Mouse (Mus musculus): ENCODE results near the gene Gm49392.
A peak's percentile ranks its signal among the peaks of the same experiment; 100 is the strongest.
"Not testable (repeated sequence)": the region's sequence is repeated elsewhere in the genome, so short reads cannot be mapped to it uniquely, and the experiment has no call there.

Gene Gm49392

DNA sequence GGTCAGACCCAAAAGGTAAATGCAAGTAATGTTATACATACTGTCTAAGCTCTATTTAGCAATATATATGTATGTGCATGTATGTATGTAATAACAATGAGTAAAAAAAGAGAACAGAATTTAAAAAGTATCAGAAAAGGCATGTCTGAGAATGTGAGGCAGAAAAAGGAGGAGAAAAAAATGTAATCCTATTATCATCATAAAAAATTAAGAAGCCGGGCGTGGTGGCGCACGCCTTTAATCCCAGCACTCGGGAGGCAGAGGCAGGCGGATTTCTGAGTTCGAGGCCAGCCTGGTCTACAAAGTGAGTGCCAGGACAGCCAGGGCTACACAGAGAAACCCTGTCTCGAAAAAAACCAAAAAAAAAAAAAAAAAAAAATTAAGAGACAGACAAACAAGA lies at the start of gene Gm49392:
Gm49392 (minus strand) TSS at position 101 of the 400 bp plus-strand sequence.
- not testable (repeated sequence) for DNase-seq

DNA sequence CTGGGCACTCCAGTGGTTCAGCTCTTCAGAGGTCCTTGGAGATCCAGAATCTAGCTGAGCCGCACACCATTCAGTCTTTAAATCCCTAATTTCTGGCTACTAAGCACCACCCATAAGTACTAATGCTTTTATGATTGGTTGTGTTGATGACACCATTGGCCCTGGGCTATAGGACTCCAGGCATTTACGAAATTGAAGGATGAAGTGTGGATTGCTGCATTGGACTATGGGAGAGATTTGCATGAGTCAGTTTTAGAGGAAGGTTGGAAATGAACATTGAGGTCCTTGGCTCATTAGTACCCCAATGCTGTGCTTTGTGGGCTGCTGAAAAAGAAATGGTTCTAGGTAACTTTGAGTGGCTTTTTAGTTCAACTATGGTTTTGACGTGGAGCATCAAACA lies 45.2 kb upstream of the Gm49392 start, which contains the start of gene Tpbpa:
Tpbpa (minus strand) TSS at position 101 of the 400 bp plus-strand sequence.
- DNase-seq = not testable (repeated sequence)

DNA sequence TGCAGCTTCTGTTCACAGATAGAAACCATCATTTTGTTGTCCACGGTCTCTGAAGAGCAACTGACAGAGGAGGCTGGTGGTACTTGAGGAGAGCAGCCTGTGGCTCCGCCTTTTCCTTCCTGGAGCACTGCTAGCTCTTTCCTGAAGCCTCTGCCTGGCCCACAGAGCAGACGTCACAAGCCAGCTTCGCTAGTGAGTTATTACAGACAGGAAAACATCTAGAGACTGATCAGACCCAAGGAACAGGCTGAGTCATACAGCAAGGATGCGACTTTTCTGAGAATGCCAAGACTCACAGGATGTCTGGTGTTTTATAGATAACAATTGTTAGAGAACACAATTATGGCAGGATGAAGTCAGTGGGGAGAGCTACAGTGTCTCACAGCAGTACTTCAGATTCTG lies 39.8 kb upstream of the Gm49392 start, which contains the start of the genes Gm49391 and Ctla2a:
Gm49391 (minus strand) TSS at position 72 of the 402 bp plus-strand sequence.
Ctla2a (minus strand) TSS at position 126 of the 402 bp plus-strand sequence.
- peak; percentile 2 for DNase-seq

DNA sequence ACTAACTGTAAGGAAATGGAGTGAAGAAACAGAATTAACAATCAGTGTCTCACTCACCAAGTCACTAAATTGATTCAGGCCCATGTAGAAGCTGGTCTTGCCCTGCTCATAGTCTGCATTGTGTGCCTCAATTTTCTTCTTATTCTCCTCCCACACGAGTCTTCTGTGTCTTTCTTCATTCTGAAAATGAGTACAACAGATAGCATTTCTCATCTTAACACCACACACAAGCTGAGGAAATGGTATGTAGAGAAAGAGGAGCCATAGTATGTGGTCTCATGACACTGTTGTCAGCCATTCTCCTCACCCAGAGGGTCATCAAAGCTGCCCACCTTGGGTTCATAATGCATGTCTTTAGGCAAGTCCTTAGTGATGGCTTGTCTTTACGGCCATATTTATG lies 38.8 kb upstream of the Gm49392 start, which contains the start of gene Gm49393:
Gm49393 (minus strand) TSS at position 101 of the 400 bp plus-strand sequence.
- DNase-seq = not testable (repeated sequence)

DNA sequence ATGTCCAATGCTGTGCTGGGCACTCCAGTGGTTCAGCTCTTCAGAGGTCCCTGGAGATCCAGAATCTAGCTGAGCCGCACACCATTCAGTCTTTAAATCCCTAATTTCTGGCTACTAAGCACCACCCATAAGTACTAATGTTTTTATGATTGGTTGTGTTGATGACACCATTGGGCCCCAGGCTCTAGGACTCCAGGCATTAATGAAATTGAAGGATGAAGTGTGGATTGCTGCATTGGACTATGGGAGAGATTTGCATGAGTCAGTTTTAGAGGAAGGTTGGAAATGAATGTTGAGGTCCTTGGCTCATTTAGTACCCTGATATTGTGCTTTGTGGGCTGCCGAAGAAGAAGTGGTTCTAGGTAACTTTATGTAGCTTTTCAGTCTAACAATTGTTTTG lies 8.1 kb upstream of the Gm49392 start, which contains the start of gene Tpbpb:
Tpbpb (minus strand) TSS at position 101 of the 400 bp plus-strand sequence.
- DNase-seq = not testable (repeated sequence)

DNA sequence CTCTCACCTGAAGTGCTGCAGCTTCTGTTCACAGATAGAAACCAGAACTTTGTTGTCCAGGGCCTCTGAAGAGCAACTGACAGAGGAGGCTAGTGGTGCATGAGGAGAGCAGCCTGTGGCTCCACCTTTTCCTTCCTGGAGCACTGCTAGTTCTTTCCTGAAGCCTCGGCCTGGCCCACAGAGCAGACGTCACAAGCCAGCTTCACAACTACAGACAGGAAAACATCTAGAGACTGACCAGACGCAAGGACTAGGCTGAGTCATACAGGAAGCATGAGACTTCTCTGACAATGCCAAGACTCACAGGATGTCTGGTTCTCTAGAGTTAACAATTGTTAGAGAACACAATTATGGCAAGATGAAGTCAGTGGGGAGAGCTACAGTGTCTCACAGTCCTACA lies 634 bp upstream of the Gm49392 start, which contains the start of gene Ctla2b:
Ctla2b (minus strand) TSS at position 120 of the 400 bp plus-strand sequence.
- DNase-seq = peak; percentile 1

DNA sequence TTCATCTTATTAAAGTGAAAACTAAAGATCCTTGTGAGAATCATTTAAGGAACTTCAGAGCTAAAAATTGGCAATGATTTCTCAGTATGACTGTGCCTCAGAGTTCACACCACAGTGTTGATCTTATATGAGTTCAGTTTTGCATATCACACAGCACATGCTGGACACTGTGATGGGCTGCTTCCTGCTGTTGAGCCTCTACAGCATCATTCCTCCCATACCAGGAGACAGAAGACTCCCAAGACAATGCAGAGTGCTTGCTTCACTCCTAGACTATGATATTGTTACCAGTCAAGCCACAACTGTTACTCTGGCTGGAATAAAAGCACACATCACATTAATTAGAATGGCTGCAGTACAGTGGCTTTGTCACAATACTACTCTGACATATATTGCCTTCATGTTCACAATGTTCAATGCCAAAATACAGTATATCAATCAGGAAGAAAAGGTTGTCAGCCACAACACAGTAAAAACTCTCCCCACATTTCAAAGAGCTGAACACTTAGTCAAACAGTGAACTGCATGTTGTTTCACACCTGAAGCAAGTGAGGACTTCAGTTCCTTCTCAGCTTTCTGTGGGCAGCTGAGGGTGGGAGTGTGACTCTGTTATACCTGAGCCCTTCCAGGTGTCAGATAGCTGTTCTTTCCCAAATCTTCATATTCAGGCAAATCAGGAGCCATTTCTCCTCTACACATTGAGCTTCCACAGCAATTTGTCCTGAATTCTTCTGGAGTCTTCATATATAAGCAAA lies 1.1 kb downstream of the Gm49392 start:
- DNase-seq = no peak

DNA sequence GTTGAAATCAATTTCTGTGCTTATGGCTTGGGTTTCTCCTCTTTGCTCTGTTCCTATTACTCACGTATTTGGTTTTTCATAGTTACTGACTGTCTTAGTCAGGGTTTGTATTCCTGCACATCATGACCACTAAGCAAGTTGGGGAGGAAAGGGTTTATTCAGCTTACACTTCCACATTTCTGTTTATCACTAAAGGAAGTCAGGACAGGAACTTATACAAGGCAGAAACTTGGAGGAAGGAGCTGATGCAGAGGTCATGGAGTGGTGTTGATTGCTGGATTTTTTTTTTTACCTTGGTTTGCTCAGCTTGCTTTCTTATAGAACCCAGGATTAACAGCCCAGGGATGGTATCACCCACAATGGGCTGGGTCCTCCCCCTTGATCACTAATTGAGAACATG lies 4.4 kb downstream of the Gm49392 start:
- no peak for DNase-seq

DNA sequence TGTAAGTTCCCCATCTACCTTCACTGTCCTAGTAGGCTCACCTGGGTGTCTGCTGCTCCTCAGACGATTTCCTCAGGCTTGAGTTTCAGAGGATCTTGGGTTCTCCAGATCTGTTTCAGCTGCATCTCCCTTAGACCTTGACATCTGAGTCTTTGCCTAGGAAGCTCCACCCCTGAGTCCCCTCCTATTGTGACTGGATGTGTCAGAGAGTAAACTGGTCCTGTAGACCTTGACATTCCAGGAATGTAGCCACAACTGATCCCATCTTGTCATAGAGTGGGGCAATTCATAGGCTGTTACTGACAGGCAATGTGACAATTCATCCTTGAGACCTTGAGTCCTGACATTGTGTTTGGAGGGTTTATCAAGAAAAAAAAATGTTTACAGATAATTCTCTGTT lies 32.4 kb downstream of the Gm49392 start, which contains the start of gene 4930486L24Rik:
4930486L24Rik (minus strand) TSS at position 195 of the 400 bp plus-strand sequence.
- no peak for DNase-seq

DNA sequence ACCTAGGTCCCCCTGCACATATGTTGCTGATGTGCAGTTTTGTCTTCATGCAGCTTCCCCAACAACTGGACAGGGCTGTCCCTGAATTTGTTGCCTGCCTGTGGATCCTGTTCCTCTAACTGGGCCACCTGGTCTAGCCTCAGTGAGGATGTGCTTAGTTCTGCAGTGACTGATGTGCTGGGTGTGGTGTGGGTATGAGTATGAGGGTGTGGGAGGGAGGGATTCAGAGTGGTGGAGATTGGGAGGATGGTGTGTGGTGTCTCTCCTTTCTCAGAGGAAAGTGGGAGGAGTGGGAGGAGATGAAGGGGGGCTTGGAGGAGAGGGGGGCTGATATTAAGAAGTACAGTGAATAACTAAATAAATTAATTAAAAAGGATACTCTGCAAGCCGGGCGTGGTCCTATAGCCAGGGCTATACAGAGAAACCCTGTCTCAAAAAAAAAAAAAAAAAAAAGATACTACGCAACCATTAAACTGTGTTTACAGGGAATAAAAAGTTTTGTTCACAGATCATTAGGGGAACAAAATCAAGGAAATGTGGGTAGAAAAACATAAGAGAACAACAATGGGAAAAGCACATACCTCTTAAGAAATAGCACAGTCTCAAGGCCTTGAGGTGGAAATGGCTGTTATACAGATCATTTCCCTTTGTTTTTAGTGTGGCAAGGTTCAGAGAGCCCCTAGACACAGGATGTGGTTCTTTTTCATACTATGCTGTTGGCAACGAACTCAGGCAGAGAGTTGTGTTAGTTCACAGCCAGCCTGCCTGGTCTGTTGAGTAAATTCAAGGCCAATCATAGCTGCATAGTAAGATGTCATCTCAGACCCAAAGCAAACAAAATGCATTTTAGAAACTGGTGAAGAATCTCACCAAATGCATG lies 48.2 kb downstream of the Gm49392 start:
- DNase-seq = no peak

DNA sequence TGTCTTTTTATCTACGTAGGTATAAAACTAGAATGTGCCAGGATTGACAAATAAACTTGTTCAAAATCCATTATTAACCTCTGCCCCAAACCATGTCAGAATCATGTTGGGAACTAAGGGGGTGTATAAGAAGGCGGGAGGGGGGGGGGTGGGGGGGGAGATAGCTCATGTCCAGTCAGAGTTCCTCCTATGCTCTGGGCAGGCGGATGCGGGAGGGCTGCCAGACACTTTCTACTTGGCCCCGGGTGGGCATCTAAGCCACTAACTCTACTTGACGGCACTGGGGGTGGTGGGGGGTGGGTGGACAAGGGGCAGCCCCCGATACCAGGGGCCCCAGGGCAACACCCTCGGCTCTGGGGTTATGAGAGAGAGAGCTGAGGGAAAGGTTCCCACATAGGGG lies 53.5 kb downstream of the Gm49392 start:
- no peak for DNase-seq

DNA sequence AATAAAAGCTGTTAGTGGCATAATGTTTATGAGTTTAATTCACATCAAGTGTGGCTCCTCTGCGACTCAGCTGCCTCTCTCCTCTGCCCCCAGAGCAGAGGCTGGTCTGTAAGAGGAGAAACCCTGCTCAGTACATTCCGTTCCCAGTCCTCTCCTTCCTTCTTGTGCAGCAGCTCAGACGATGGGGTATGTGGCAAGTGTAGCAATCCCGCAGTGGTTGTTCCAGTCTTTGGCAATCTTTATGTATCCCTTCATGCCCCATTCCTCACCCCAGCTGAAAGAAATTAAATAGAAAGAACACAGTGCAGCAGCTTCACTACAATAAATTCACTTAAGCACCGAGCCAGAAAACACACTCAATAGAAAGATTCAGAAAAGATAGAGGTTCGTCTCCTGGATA lies 54.0 kb downstream of the Gm49392 start:
- DNase-seq = no peak

DNA sequence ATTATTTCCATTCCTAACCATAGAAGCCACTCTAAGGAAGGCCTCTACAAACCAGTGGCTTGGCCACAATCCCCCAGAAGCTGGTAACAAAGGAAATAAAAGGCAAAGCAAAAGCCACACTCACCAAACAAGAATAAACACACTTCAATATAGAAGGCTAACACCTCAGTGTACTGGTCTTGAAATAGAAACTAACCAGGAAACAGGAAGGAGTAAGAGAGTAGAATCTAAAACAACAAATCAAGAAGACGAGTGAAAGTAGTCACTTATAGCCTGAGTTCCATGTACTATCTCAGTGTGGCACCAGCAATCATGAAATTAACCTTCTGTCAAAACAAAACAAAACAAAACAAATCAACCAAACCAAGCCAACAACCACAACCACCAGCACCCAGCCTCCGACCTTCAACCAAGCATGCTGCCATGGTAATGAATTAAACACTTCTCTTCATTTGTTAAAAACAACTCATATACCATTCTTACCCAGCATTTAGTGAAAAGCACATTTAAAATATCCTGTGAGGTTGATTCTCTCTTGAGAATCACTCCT lies 57.3 kb downstream of the Gm49392 start:
- no peak for DNase-seq

DNA sequence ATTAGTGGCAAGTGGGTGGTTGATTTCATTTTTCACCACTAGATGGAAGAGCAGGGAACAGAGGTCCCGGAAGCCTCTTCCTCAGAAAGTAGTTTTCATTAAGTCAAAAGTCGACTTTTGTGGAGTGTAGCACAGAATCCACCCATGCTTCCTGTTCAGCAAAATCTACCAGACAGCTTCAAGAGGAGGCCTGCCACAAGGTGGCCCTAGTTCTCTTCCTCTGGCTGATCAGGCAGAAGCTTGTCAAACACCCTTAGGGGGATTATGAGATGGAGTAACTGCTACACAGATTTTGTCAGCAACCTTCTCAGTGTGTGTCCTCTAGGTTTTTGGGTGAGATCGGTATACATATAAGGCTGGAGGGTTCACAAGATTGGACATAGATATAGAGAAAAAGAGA lies 70.6 kb downstream of the Gm49392 start:
- no peak for DNase-seq

DNA sequence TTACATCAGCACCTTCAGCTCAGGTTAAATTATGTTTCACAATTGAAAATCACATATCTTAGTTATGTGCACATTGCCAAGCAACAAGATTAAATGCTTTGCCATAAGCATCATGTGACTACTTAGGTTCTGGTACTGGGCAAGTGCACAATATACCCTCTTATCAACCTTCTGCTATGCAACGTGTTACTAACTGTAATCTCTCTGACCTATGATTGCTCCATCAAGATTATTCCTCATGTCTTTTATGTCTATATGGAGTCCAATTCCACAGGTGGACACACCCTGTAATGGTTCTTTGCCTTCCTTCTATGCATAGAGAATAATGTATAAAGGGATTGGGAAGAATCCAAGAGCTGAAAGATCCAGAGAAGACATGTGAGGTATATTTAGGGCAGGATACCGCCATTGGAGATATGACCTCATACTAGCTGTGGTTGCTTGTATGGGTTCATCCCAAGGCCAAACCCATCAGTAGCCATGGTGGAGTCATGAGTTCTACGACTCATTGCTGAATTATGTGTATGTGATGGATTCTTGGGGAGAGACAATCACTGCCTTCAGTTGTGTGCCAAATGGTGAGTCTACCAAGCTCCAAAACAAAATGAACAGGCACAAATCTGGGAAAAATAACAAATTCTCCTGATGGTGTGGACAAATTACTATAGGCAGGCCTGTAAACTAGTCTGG lies 76.1 kb downstream of the Gm49392 start:
- DNase-seq = no peak

DNA sequence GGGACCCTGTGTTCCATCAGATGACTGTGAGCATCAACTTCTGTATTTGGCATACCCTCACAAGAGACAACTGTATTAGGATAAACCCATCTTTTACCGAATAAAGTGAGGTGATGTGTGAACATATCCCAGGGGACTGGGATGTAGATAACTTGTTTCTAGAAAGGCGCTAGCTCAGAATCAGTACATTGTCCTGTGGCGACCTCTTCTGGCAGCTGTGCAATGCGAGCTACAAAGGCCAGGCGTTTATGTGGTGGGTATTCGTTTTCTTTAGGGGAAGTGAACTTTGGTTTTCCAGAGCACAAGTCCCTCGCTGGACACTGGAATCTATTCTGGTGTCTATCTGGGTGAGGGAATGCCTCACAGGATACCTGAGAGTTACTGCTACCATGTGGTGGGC lies 77.2 kb downstream of the Gm49392 start:
- peak; percentile 70 for DNase-seq

DNA sequence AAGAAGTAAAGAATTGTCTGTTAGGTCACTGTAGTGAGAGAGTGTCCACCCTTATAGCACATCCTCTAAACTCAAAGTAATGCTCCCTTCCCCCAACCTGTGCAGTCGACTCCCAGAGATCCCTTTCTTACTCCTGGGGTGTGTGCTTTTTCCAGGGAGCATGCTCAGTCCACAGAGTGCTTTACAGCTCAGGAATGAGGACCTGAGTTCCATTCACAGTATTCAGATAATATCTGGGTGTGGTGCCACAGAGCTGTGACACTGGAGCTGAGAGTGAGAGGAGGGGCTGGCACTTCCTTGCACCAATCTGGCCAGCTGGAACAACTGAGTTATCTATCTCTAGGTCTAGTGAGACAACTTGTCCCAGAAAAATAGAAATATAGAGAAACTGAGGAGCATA lies 83.0 kb downstream of the Gm49392 start:
- no peak for DNase-seq

DNA sequence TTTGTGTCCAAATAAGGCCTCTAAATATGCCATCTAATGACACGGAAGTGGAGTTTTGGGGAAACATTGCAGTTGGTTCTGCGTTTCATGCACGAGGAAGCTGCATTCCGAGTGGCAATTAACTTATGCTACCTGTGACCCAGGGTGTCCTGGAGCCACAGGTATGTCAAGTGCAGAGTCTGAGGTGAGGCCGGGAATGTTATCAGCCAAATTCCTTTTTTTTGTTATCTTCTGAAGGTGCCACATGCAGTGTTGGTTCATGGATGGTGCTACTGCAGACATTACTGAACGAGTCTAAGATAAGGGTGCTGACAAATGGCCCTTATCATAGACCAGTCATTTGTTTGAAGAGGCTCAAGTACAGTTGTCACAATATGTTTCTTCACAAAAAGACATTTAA lies 83.9 kb downstream of the Gm49392 start:
- no peak for DNase-seq

DNA sequence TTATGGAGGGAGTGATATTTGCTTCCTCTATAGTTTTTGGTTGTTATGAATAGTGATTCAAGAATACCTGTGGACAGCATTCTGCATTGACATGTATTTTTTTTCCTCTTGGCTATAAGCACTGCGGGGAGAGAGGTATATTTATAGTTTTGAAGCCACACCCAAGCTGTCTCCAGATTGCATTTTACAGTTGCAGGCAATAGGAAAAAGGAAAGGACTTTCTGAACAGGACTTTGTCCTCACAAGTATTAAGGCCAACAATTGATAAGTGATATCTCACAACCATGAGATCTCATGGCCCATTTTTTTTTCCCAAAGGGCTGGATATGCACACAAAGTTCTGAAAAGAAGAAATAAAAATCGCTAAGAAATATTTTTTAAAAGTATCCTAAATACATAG lies 87.0 kb downstream of the Gm49392 start:
- no peak for DNase-seq

DNA sequence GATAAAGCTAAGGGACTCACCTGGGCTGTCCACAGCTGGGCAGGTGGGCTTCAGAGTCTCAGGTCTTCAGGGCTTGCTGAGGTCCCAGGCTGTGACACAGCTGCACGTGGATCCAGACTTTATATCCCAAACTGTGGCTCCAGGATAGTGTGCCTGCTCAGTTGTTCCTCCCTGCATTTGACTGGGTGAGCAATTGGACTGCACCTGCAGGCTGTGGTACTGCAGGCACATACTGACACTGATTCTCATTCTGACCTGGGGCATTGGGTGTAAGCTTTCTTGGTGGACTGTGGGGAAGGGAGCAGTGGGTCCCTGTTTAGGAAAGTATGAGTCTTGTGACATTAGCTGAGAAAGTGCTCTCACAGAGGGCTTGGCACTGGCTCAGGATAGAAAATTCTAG lies 93.9 kb downstream of the Gm49392 start, which contains the start of gene Ctsll3:
Ctsll3 (minus strand) TSS at position 101 of the 400 bp plus-strand sequence.
- no peak for DNase-seq

Measured in embryo, embryonic 11 days (tissue).